Mouse (Mus musculus) lung, embryonic 15.5 days (tissue): ENCODE measurements around the gene Tiam1. TPM values are rescaled to one million over a fixed set of nuclear protein-coding genes. Genes with fewer than 3 reads are reported as not detected.
A peak's percentile ranks its signal among the peaks of the same experiment; 100 is the strongest.

Experiments
- ATAC-seq: fragments of 200-750 bp; cut with Nextera tagmentation; 2 replicates; pipeline ENCODE4 v1.8.0; 2017; ENCODE audit warnings: moderate number of reproducible peaks, borderline replicate concordance; ENCODE audit not compliant: low FRiP score, low TSS enrichment; ENCODE audit errors: extremely low read depth
- H3K27ac ChIP-seq: fragments of 300-500 bp; sonication (generic); 2 replicates; pipeline ENCODE4 v1.5.1; 2015; ENCODE audit warnings: moderate library complexity, mild to moderate bottlenecking, inconsistent platforms
- H3K27me3 ChIP-seq: fragments of 300-500 bp; sonication (generic); 2 replicates; pipeline ENCODE4 v1.6.1; 2015; ENCODE audit warnings: inconsistent platforms
- H3K36me3 ChIP-seq: fragments of 300-500 bp; sonication (generic); 2 replicates; pipeline ENCODE4 v1.6.1; 2015; ENCODE audit warnings: inconsistent platforms
- H3K4me1 ChIP-seq: fragments of 300-500 bp; sonication (generic); 2 replicates; pipeline ENCODE4 v1.6.1; 2015; ENCODE audit warnings: inconsistent platforms
- H3K4me2 ChIP-seq: fragments of 300-500 bp; sonication (generic); 2 replicates; pipeline ENCODE4 v1.6.1; 2015; ENCODE audit warnings: inconsistent platforms, mild to moderate bottlenecking, moderate library complexity
- H3K4me3 ChIP-seq: fragments of 300-500 bp; sonication (generic); 2 replicates; pipeline ENCODE4 v1.5.1; 2015; ENCODE audit warnings: mild to moderate bottlenecking, inconsistent platforms
- H3K9ac ChIP-seq: fragments of 300-500 bp; sonication (generic); 2 replicates; pipeline ENCODE4 v1.6.1; 2015; ENCODE audit warnings: inconsistent platforms
- H3K9me3 ChIP-seq: fragments of 300-500 bp; sonication (generic); 2 replicates; pipeline ENCODE4 v1.6.1; 2016; ENCODE audit warnings: inconsistent platforms
- WGBS: fragments of 180-500 bp; shearing (Covaris S2); methylation state at CpG from one replicate; pipeline ENCODE4 v1.1.7; 2015; 5-methylcytosine and 5-hydroxymethylcytosine counted together
- polyA plus RNA-seq: library from polyadenylated mRNA; unstranded; fragments of >200 nt; fragmentation: Nextera tagmentation; extraction: Ambion mirVana; gene quantifications from 2 replicates; pipeline ENCODE4 v1.2.1, GENCODE M21; 2015

Gene Tiam1
- polyA plus RNA-seq, 1 experiment from 2014 or later = 10.8 TPM

DNA sequence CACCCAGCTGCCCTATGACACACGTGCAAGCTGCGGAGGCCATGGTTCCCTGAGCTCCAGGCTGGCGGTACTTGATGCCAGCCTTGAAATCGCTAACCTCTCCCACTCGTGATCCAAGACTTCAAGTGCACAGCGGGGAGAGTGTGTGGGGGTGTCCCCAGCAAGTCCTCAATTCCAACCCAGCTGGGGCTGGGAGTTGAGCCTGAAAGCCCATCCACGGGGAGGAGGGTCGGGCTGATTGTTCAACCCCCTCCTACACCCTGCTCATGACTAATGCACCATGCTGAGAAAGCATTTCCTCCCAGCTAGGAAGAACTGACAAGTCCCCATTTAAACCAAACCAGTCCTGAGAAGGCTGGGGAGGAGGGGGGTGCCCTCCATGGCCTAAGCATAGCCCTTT lies 223.2 kb downstream of the Tiam1 start:
- peaks cover 12% of the 10 kb centered on the region for H3K27me3 ChIP-seq
- no peak overlapping the region for H3K4me3 ChIP-seq
- peaks cover 10% of the 10 kb centered on the region for H3K4me1 ChIP-seq
- no peak overlapping the region for H3K27ac ChIP-seq
- ATAC-seq = no peak
- H3K4me2 ChIP-seq = no peak overlapping the region
- H3K36me3 ChIP-seq = no peaks in the 10 kb centered on the region
- WGBS = 75% methylated on average over 8 of the region's 8 CpGs
- no peaks in the 10 kb centered on the region for H3K9me3 ChIP-seq
- no peak overlapping the region for H3K9ac ChIP-seq

DNA sequence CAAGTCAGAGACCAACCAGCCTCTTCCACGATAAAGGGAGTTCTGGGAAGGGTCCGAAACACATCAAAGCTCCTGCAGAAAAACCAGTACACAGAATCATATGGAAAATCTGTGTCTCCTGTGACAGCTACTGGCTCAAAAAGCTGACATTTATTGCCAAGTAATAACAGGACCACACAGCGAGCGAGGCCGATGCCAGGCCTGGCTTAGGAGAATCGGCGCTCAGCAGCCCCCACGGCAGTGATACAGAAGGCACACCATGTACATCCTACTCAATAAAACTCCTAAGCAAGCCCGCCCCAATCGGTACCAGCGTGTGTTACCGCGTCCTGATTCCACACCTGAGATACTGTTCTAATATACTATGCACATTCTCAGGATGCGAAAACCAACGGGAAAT lies 226.2 kb downstream of the Tiam1 start:
- Histone ChIP-seq H3K4me1 (peaks cover 9% of the 10 kb centered on the region; the same call in 1 of the 2 replicates), H3K4me2 (no peak overlapping the region), H3K36me3 (no peaks in the 10 kb centered on the region), H3K9me3 (no peaks in the 10 kb centered on the region), H3K27ac (no peak overlapping the region), H3K27me3 (peaks cover 12% of the 10 kb centered on the region), H3K9ac (no peak overlapping the region), H3K4me3 (no peak overlapping the region)
- ATAC-seq = no peak
- WGBS = 85% methylated on average over 15 of the region's 15 CpGs

DNA sequence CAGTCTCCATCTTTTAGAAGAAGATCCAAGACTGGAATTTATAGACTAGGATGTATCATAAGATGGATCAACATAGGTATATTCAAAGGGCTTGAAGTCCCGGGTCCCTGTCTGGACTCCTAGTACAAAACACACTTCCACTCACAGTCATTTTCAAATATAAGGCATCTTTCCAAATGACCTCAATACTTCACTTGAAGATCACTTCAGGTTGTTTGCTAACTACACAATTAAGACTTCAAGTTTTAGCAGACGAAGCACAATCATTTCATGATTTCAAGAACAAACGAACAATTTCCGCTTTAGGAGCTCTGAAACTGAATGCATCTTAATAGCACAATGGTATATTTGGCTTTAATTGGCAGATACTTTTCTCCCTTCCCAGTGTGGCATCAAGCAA lies 228.6 kb downstream of the Tiam1 start:
- Histone ChIP-seq H3K27me3 (peaks cover 12% of the 10 kb centered on the region), H3K4me3 (no peak overlapping the region), H3K4me2 (no peak overlapping the region), H3K27ac (no peak overlapping the region), H3K9ac (no peak overlapping the region), H3K4me1 (peaks cover 9% of the 10 kb centered on the region; the same call in 1 of the 2 replicates), H3K36me3 (no peaks in the 10 kb centered on the region), H3K9me3 (no peaks in the 10 kb centered on the region)
- no peak for ATAC-seq
- WGBS = 66% methylated on average over 4 of the region's 4 CpGs

DNA sequence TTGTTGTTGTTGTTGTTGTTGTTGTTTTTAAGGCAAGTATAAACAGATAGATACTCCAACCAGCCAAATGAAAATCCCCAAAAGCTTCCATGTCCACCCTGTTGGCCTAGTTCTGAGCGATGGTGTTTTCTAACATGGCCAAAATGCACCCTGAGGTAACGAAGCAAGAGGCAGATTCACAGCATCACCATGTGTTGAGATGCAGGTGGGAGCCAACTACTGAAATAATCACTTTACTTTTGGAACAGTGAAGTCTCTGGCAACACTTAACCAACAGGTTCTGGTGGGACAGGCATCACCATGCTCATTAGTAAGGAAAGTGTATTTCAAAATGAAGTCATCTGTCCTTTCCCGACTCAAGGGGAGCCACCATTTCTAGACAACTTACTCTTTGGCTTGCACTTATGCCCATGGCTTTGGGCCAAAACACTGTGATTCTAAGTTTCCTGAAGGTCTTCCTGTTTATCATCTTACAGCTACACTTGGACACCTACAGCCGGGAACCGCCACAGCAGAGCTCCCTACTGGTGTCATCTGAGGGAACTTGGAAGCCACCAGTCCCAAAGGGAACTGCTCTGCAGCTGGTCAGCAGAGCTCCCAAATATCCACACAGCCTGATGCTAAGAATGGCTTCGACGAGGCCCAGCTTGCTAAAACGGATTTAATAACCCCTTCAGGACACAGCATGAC lies 230.7 kb downstream of the Tiam1 start:
- H3K36me3 ChIP-seq = no peaks in the 10 kb centered on the region
- no peak overlapping the region for H3K4me2 ChIP-seq
- no peak overlapping the region for H3K9ac ChIP-seq
- 53% methylated on average over 8 of the region's 8 CpGs for WGBS
- no peak for ATAC-seq
- peaks cover 9% of the 10 kb centered on the region; the same call in 1 of the 2 replicates for H3K4me1 ChIP-seq
- H3K27me3 ChIP-seq = peaks cover 5% of the 10 kb centered on the region; the same call in 1 of the 2 replicates
- H3K9me3 ChIP-seq = no peaks in the 10 kb centered on the region
- H3K4me3 ChIP-seq = no peak overlapping the region
- H3K27ac ChIP-seq = no peak overlapping the region

DNA sequence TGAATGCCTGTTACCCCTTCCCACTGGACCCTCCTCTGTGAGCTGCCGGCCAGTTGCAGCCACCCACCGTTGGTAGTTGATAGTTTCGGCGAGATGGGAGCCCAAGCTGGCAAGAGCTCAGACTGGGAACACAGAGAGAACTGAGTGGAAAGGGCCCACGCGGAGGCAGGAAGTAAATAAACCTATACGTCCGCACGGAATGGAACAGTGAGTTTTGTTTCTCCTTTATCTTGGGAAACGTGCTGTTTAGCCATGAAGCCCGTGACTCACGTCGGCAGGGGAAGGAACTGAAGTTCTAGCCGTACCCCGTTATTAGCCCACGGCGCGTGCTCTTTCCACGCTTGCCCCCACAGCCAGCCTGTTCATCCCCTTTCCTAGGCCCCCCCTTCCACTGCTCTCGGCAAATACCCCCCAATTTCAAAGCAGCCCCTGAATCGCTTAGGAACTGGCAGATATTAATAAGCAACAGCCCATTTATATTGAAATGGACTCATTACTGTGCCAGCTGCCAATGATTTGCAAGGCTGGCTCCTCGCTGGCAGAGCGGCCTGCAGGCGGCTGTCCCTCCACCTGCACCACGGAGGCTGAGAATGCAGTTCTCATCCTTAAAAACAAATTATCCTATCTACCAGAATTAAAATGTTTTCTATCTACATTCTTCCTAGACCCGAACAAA lies 234.0 kb downstream of the Tiam1 start:
- no peak overlapping the region for H3K4me2 ChIP-seq
- H3K4me3 ChIP-seq = no peak overlapping the region
- no peak overlapping the region for H3K9ac ChIP-seq
- no peaks in the 10 kb centered on the region for H3K27me3 ChIP-seq
- no peaks in the 10 kb centered on the region for H3K9me3 ChIP-seq
- H3K27ac ChIP-seq = no peak overlapping the region
- peaks cover 4% of the 10 kb centered on the region; the same call in 1 of the 2 replicates for H3K4me1 ChIP-seq
- 58% methylated on average over 26 of the region's 26 CpGs for WGBS
- ATAC-seq = no peak
- H3K36me3 ChIP-seq = no peaks in the 10 kb centered on the region

DNA sequence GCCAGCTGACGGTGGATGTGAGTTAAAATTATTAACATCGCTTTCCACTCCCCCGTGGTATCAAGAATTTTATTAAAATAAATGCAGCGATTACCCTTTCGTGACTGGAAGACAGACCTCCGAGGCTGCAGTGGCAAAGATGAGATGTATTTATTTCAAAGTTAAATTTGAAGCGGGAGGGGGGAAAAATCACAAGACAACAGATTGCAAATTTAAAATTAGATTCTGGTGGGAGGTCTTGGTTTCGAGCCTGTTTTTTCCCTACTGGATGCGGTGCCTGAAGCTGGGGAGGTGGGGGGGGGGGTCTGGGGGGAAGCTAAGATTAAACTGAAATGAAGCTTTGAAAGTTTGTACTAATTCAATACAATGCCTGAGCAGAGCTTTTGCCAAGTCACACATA lies 235.9 kb downstream of the Tiam1 start:
- WGBS = 72% methylated on average over 9 of the region's 9 CpGs
- ATAC-seq = no peak
- no peaks in the 10 kb centered on the region for H3K4me1 ChIP-seq

DNA sequence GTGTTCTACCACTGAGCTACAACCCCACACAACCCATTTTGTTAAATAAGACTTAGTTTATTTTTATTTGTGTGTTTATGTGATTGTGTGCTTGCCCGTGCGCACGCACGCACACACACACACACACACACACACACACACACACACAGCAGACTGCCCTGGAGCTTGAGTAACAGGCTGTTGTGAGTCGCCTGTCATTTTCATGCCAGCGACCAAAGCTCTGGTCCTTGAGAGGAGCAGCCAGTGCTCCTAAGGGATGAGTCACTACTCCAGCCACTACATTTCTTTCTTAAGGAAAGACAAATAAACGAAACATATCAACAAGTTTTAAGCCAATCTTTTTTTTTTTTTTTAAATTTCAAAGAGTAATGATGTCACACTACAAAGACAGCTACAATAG lies 236.7 kb downstream of the Tiam1 start:
- Histone ChIP-seq H3K27ac (no peak overlapping the region), H3K9me3 (no peaks in the 10 kb centered on the region), H3K4me2 (no peak overlapping the region), H3K27me3 (no peaks in the 10 kb centered on the region), H3K9ac (no peak overlapping the region), H3K4me1 (no peaks in the 10 kb centered on the region), H3K4me3 (no peak overlapping the region), H3K36me3 (no peaks in the 10 kb centered on the region)
- WGBS = 63% methylated on average over 7 of the region's 7 CpGs
- ATAC-seq = 0 out of 2 replicates have a peak, but pooled peaks have one; percentile 19

More for the DNA sequence above, 235.9 kb downstream of the Tiam1 start:
- H3K9ac ChIP-seq = no peak overlapping the region
- no peak overlapping the region for H3K4me3 ChIP-seq
- H3K9me3 ChIP-seq = no peaks in the 10 kb centered on the region
- H3K36me3 ChIP-seq = no peaks in the 10 kb centered on the region
- no peak overlapping the region for H3K27ac ChIP-seq
- no peaks in the 10 kb centered on the region for H3K27me3 ChIP-seq
- H3K4me2 ChIP-seq = no peak overlapping the region

DNA sequence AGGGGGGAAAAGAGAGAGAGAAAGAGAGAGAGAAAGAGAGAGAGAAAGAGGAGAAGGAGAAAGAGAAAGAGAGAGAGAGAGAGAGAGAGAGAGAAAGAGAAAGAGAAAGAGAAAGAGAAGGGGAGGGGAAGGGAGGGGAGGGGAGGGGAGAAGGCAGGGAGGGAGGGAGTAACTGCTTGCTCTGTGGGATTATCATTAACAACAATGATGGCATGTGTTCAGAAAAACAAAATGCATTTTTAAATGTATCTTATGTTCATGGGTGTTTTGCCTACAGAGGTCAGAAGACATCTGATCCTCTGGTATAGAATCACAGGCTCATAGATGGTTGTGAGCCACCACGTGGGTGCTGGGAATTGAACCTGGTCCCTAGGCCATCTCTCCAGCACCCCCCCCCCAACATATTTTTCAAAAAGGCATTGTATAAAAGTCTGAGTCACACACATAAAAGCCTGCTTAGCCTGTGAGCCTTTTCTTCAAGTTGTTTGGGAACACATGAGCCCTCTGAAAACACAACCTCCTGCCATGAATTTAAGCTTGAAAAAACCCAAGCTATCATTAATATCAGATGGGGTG lies 237.8 kb downstream of the Tiam1 start:
- H3K4me2 ChIP-seq = no peak overlapping the region
- no peak for ATAC-seq
- no peaks in the 10 kb centered on the region for H3K36me3 ChIP-seq
- H3K4me1 ChIP-seq = no peaks in the 10 kb centered on the region
- no peaks in the 10 kb centered on the region for H3K9me3 ChIP-seq
- H3K27ac ChIP-seq = no peak overlapping the region
- H3K9ac ChIP-seq = no peak overlapping the region
- no peak overlapping the region for H3K4me3 ChIP-seq
- H3K27me3 ChIP-seq = no peaks in the 10 kb centered on the region
- 76% methylated on average over 1 of the region's 1 CpGs for WGBS

DNA sequence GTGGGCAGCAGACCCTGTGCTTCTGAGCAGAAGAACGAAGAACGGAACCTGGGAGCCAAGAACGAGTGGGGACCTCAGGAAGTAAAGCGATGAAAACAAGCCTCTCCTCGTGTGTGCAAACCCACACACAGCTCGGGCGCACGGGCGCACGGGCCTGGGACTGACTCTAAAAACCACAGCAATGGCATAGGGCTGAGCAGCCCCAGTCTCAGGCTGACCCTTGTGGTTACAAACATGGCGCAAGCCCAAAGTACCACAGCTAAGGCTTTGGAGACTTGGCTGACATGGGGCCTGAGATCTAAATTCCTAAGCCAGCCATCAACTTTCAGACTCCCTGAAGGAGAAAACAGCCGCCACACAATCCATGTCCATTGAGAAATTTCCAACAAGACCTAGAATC lies 239.4 kb downstream of the Tiam1 start:
- H3K9ac ChIP-seq = no peak overlapping the region
- WGBS = 92% methylated on average over 12 of the region's 12 CpGs
- no peak for ATAC-seq
- no peaks in the 10 kb centered on the region for H3K27me3 ChIP-seq
- no peaks in the 10 kb centered on the region for H3K36me3 ChIP-seq
- no peaks in the 10 kb centered on the region for H3K9me3 ChIP-seq
- H3K4me1 ChIP-seq = no peaks in the 10 kb centered on the region
- H3K4me3 ChIP-seq = no peak overlapping the region
- H3K27ac ChIP-seq = no peak overlapping the region
- no peak overlapping the region for H3K4me2 ChIP-seq

DNA sequence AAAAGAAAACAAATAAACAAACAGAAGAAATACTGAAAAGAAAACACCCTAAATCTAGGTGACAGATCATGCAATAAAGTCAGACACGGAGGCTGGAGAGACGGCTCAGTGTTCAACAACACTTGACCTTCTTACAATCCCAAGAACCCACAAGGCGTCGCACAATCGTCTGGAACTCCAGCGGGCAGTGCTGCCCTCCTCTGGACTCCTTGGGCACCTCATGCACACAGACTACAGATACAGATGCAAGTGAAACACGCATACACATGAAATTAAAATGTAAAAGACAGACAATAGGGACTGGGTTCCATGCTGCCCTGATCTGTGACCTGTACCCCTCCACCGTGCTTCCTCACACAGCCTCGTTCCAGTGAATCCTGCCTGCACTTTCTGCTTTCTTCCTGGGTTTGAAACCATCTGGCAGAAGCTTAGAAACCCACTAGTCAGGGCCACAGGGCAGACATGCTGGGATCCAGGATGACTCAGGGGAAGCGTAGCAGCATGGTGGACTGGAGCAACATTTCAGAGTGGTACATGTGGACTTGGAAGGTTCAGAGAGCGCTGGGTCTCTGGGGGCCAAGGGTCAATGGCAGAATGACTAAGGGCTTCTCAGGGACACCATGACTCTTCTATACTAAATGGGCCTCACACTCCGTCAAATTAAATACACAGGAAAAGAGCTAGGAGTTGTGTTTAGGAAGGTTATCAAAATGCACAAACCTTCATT lies 240.8 kb downstream of the Tiam1 start:
- Histone ChIP-seq H3K36me3 (no peaks in the 10 kb centered on the region), H3K27me3 (no peaks in the 10 kb centered on the region), H3K27ac (no peak overlapping the region), H3K4me2 (no peak overlapping the region), H3K9me3 (no peaks in the 10 kb centered on the region), H3K4me3 (no peak overlapping the region), H3K9ac (no peak overlapping the region), H3K4me1 (no peaks in the 10 kb centered on the region)
- ATAC-seq = no peak
- 87% methylated on average over 12 of the region's 12 CpGs for WGBS

DNA sequence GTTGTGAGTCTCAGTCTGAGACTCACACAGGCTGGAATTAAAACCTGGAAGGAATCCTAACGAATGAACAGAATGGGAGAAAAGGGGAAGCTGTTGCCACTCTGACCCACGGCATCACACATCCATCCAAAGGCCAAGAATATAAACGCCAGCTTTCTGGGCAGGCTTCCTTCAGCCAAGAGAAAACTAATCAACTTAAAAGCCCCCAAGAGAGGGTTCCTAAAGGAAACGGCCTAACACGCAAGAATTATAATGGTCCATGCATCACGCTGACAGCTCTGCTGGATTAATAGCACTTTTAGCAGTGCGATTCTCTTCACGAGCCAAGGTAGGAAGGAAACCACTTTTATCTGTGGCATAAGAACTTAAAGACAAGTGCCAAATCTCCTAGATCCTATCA lies 242.9 kb downstream of the Tiam1 start:
- 36% methylated on average over 8 of the region's 8 CpGs for WGBS
- H3K36me3 ChIP-seq = no peaks in the 10 kb centered on the region
- no peaks in the 10 kb centered on the region for H3K9me3 ChIP-seq
- H3K4me3 ChIP-seq = no peak overlapping the region
- no peaks in the 10 kb centered on the region for H3K27me3 ChIP-seq
- no peak for ATAC-seq
- H3K4me2 ChIP-seq = no peak overlapping the region
- peaks cover 10% of the 10 kb centered on the region for H3K4me1 ChIP-seq
- H3K9ac ChIP-seq = no peak overlapping the region
- no peak overlapping the region for H3K27ac ChIP-seq

DNA sequence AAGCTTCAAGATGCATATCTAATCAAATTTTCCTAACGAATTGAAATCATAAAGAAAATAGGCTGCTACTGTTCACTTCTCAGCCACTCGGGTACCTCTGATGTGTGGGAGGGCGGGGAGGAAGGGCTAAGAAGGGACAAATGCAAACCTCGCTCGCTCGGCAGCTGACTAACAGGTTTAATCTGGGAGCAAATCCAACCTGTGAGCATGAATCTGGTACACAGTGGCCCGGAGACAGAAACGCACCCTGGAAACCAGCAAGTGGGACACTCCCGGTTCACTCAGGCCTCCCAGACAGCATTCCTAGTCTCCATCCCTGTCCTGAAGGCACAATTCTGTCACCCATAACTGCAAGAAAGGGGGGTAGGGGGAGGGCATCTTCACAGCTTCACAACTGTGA lies 244.4 kb downstream of the Tiam1 start:
- Histone ChIP-seq H3K27ac (no peak overlapping the region), H3K9me3 (no peaks in the 10 kb centered on the region), H3K27me3 (no peaks in the 10 kb centered on the region), H3K4me3 (no peak overlapping the region), H3K4me1 (peaks cover 22% of the 10 kb centered on the region), H3K9ac (no peak overlapping the region), H3K36me3 (no peaks in the 10 kb centered on the region), H3K4me2 (no peak overlapping the region)
- 64% methylated on average over 9 of the region's 9 CpGs for WGBS
- ATAC-seq = no peak
